Mouse (Mus musculus) erythroblast, embryonic 14.5 days (primary cell): Measurements from ENCODE around the gene Cbx2. TPM values are rescaled to one million over a fixed set of nuclear protein-coding genes. Genes with fewer than 3 reads are reported as not detected.

Source experiments
- H3K27me3 ChIP-seq: 2 replicates; pipeline ENCODE4 v1.6.1; 2012; ENCODE audit warnings: inconsistent platforms; ENCODE audit not compliant: control insufficient read depth
- H3K36me3 ChIP-seq: 2 replicates; pipeline ENCODE4 v1.6.1; 2012; ENCODE audit warnings: mild to moderate bottlenecking, inconsistent platforms; ENCODE audit not compliant: control insufficient read depth
- H3K4me1 ChIP-seq: 2 replicates; pipeline ENCODE4 v1.6.1; 2012; ENCODE audit warnings: inconsistent platforms; ENCODE audit not compliant: control insufficient read depth
- H3K4me3 ChIP-seq: replicated peaks from 2 replicates; pipeline ENCODE3; 2012; ENCODE audit warnings: moderate library complexity, mild to moderate bottlenecking, inconsistent platforms
- H3K9me3 ChIP-seq: 2 replicates; pipeline ENCODE4 v1.6.1; 2012; ENCODE audit warnings: low read length, inconsistent platforms, mixed read lengths; ENCODE audit not compliant: control insufficient read depth
- GATA1 ChIP-seq: IDR thresholded peaks from 2 replicates; pipeline ENCODE4 v1.6.1; 2012; ENCODE audit warnings: low read length, inconsistent platforms, mixed read lengths
- TAL1 ChIP-seq: IDR thresholded peaks from 3 replicates; pipeline ENCODE4 v1.6.1; 2012; ENCODE audit warnings: low read length, inconsistent platforms, mixed read lengths
- polyA plus RNA-seq: library from polyadenylated mRNA; stranded (reverse); fragments of >175 nt; gene quantifications from 2 replicates; pipeline ENCODE4 v1.2.3, GENCODE M21; 2012

The Cbx2 gene
- polyA plus RNA-seq, 1 experiment, result 0.09 TPM

DNA sequence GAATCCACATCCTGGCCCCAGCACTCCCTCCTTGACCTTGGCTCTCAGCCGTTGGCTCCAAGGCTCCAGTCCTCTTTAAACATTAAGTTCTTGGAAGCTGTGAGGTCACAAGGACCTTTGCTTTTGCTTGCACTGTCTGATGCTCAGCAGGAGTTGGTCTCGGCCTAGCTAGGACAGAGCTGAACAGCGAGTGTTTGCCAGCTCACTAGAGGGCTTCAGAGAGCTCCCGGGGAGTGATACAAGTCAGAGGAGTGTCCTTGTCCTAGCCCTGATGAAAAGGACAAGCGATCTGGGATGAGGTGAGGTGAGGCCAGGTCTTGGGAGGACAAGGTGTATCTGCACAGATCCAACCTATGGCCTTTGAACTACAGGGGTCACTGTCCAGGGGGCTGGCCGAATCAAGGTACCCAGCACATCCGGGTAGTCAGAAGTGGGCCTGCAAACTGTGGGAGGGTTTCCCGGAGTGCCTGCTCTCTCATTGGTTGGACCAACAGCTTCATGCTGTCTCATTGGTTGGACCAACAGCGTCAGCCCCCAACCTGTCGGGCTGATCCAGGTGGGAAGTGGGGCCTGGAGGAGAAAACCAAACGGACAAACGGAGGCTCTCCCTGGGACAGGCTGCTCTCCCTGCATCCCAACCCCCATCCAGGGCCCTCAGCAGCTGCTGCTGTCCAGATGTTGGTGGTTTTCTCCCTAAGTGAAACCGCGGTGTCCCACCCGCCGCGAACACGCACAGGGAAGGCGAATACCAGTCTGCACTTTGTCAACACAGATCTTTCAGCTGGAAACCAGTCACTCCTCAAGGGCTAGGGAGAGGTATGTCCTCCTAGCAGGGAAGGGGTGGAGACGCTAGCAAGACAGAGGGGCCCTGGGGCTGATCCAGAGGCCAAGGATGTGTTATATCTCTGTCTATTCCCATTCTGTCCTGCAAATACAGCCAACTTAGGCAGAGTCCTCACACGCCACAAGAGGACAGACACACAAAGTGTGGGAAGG, 15.0 kb upstream of the Cbx2 start:
- peak overlapping the region; percentile 32 for H3K4me3 ChIP-seq
- H3K9me3 ChIP-seq, result no peaks in the 10 kb centered on the region
- peaks cover 5% of the 10 kb centered on the region for H3K27me3 ChIP-seq
- H3K36me3 ChIP-seq, result no peaks in the 10 kb centered on the region
- 0 out of 2 replicates have a peak, but pooled peaks cover 3% of the 10 kb centered on the region for H3K4me1 ChIP-seq
- TF ChIP-seq GATA1, result no peak
- TF ChIP-seq TAL1, result no peak

- TF ChIP-seq GATA1 (no peak), TAL1 (no peak)
- H3K4me3 ChIP-seq, result no peak overlapping the region
- no peaks in the 10 kb centered on the region for H3K4me1 ChIP-seq
- H3K36me3 ChIP-seq, result no peaks in the 10 kb centered on the region
- H3K9me3 ChIP-seq, result no peaks in the 10 kb centered on the region
- H3K27me3 ChIP-seq, result peaks cover 20% of the 10 kb centered on the region
Observed at GRCm38 (mm10) chr11:119014455-119014854, 8.3 kb upstream of the Cbx2 start.

- Histone ChIP-seq H3K4me1 (peaks cover under 1% of the 10 kb centered on the region), H3K27me3 (peaks cover 44% of the 10 kb centered on the region), H3K36me3 (no peaks in the 10 kb centered on the region), H3K9me3 (no peaks in the 10 kb centered on the region), H3K4me3 (no peak overlapping the region)
- TF ChIP-seq TAL1, result no peak
- TF ChIP-seq GATA1, result no peak
Observed at GRCm38 (mm10) chr11:119017506-119017905, 5.3 kb upstream of the Cbx2 start.

GRCm38 (mm10) chr11:119021180-119021579, 1.6 kb upstream of the Cbx2 start:
- Histone ChIP-seq H3K4me1 (peaks cover 14% of the 10 kb centered on the region), H3K4me3 (no peak overlapping the region), H3K9me3 (no peaks in the 10 kb centered on the region), H3K36me3 (no peaks in the 10 kb centered on the region; the same call in 1 of the 2 replicates), H3K27me3 (peaks cover 66% of the 10 kb centered on the region)
- no peak for TF ChIP-seq GATA1
- no peak for TF ChIP-seq TAL1

- H3K36me3 ChIP-seq, result peaks cover 8% of the 10 kb centered on the region
- H3K27me3 ChIP-seq, result peaks cover 66% of the 10 kb centered on the region
- TF ChIP-seq GATA1 (no peak), TAL1 (no peak)
- peaks cover 14% of the 10 kb centered on the region for H3K4me1 ChIP-seq
- H3K4me3 ChIP-seq, result peak overlapping the region; percentile 66
- no peaks in the 10 kb centered on the region for H3K9me3 ChIP-seq
Observed at GRCm38 (mm10) chr11:119022068-119022894, 481 bp upstream of the Cbx2 start.

DNA sequence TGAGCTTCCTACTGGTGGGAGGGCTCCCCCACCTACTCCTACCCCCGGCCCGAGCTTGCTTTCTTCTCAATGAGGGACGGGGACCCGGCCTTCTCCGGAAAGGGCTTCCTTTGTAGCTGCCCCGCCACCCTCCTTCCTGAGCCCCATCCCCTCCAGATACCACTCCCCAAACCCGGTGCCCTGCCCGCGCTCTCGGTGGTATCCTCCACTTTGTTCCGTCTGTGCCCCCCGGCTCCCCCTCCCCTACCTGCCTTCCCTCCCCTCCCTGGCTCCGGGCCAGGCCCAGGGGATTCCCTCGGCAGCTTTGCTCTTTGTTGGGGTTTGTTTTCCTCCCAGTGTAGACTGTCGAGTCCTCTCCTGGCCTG, 836 bp downstream of the Cbx2 start:
- Histone ChIP-seq H3K27me3 (peaks cover 63% of the 10 kb centered on the region), H3K4me1 (peaks cover 14% of the 10 kb centered on the region), H3K4me3 (peak overlapping the region; percentile 66), H3K9me3 (no peaks in the 10 kb centered on the region), H3K36me3 (peaks cover 18% of the 10 kb centered on the region)
- TF ChIP-seq TAL1 (no peak), GATA1 (no peak)

- Histone ChIP-seq H3K36me3 (peaks cover 24% of the 10 kb centered on the region), H3K27me3 (peaks cover 56% of the 10 kb centered on the region), H3K4me3 (peak overlapping the region; percentile 66), H3K9me3 (no peaks in the 10 kb centered on the region), H3K4me1 (peaks cover 14% of the 10 kb centered on the region)
- no peak for TF ChIP-seq GATA1
- no peak for TF ChIP-seq TAL1
Observed at GRCm38 (mm10) chr11:119024260-119024659, 1.5 kb downstream of the Cbx2 start.

GRCm38 (mm10) chr11:119026203-119026602, 3.4 kb downstream of the Cbx2 start:
- TF ChIP-seq TAL1 (no peak), GATA1 (no peak)
- Histone ChIP-seq H3K4me3 (no peak overlapping the region), H3K9me3 (no peaks in the 10 kb centered on the region), H3K4me1 (peaks cover 14% of the 10 kb centered on the region), H3K36me3 (peaks cover 26% of the 10 kb centered on the region), H3K27me3 (peaks cover 39% of the 10 kb centered on the region)
